Mouse (Mus musculus) CH12.LX (cell line): Measurements from ENCODE around the gene Arhgap6. TPM values are rescaled to one million over a fixed set of nuclear protein-coding genes. Genes with fewer than 3 reads are reported as not detected.
A peak's percentile ranks its signal among the peaks of the same experiment; 100 is the strongest.

Source experiments
- DNase-seq: peaks from one replicate; pipeline ENCODE4 v3.0.0-alpha.2; 2013; ENCODE audit errors: extremely low read depth
- H3K27ac ChIP-seq: 2 replicates; pipeline ENCODE4 v1.5.1; 2012; ENCODE audit warnings: low read depth, mild to moderate bottlenecking, control low read depth, moderate library complexity; ENCODE audit not compliant: insufficient read depth
- H3K27me3 ChIP-seq: replicated peaks from 2 replicates; pipeline ENCODE3; 2012; ENCODE audit warnings: inconsistent platforms
- H3K36me3 ChIP-seq, 2 experiments: replicated peaks in 1 of 2; 2 replicates each; pipeline versions ENCODE3 to v1.6.1; 2012; ENCODE audit warnings: inconsistent platforms in 1 of 2, low read length in 1 of 2, mild to moderate bottlenecking in 1 of 2, mixed read lengths in 1 of 2, moderate library complexity in 1 of 2; ENCODE audit not compliant: control insufficient read depth in 1 of 2, insufficient read depth in 1 of 2
- H3K4me1 ChIP-seq, 2 experiments: 2 replicates each; pipeline ENCODE4 v1.6.1; 2012; ENCODE audit warnings: inconsistent platforms in 1 of 2, moderate library complexity in 1 of 2; ENCODE audit not compliant: insufficient read depth in 2 of 2, control insufficient read depth in 1 of 2
- H3K4me2 ChIP-seq: 2 replicates; pipeline ENCODE4 v1.6.1; 2012; ENCODE audit warnings: low read depth, mild to moderate bottlenecking, control low read depth; ENCODE audit not compliant: poor library complexity, insufficient read depth, severe bottlenecking
- H3K4me3 ChIP-seq, 3 experiments: fragments of 150-350 bp in 1 of 3; sonication (generic) in 1 of 3; replicated peaks in 1 of 3; 2 replicates each; pipeline versions ENCODE3 to v1.5.1; 2011 to 2012; ENCODE audit warnings: low read depth in 2 of 3, low read length in 2 of 3, mild to moderate bottlenecking in 2 of 3, moderate library complexity in 2 of 3, control low read depth in 1 of 3, improper control_type of control experiment in 1 of 3, inconsistent platforms in 1 of 3, mixed read lengths in 1 of 3; ENCODE audit not compliant: poor library complexity in 1 of 3
- H3K79me2 ChIP-seq: replicated peaks from 2 replicates; pipeline ENCODE4 v1.6.1; 2012; ENCODE audit warnings: mild to moderate bottlenecking, moderate library complexity; ENCODE audit not compliant: control insufficient read depth, poor library complexity, insufficient read depth, severe bottlenecking; ENCODE audit errors: extremely low read depth
- H3K9ac ChIP-seq: 2 replicates; pipeline ENCODE4 v1.6.1; 2012; ENCODE audit warnings: low read depth, mild to moderate bottlenecking, control low read depth, moderate library complexity; ENCODE audit not compliant: insufficient read depth
- H3K9me3 ChIP-seq: replicated peaks from 2 replicates; pipeline ENCODE3; 2012; ENCODE audit warnings: low read length, inconsistent platforms, mixed read lengths
- POLR2A ChIP-seq: IDR thresholded peaks from 2 replicates; pipeline ENCODE4 v1.6.1; 2011; ENCODE audit warnings: low read depth, mild to moderate bottlenecking, improper control_type of control experiment, low read length
- ZNF384 ChIP-seq: IDR thresholded peaks from 2 replicates; pipeline ENCODE4 v1.6.1; 2012; ENCODE audit warnings: low read depth, low read length, improper control_type of control experiment, inconsistent platforms
- dilution Hi-C: fragments of 300-500 bp; cut with MboI; formaldehyde crosslinking; loops from 2 replicates; pipeline ENCODE4 v1.14.3; 2020; ENCODE audit warnings: low sequenced_read_pairs; ENCODE audit not compliant: extremely low pct_unique_long_range_greater_than_20kb, extremely low pct_ligation_motif_present
- in situ Hi-C: fragments of 300-500 bp; cut with MboI; formaldehyde crosslinking; loops from 3 replicates; pipeline ENCODE4 v1.14.3; 2019; ENCODE audit warnings: low sequenced_read_pairs, low pct_ligation_motif_present, low pct_unique_long_range_greater_than_20kb, mixed read lengths
- polyA plus RNA-seq: library from polyadenylated mRNA; unstranded; fragments of >175 nt; gene quantifications from 2 replicates; pipeline ENCODE4 v1.2.1, GENCODE M21; 2012; ENCODE audit warnings: low read depth; ENCODE audit not compliant: insufficient read length
- total RNA-seq, 2 experiments: library from RNA; depleted of rRNA; stranded (reverse); fragments of 300-350 nt in 1 of 2; fragments of >200 nt in 1 of 2; gene quantifications; 2 replicates each; pipeline ENCODE4 v1.2.3; 2012 to 2014

The Arhgap6 gene
- total and polyA plus RNA-seq, 3 experiments: 0.13 to 0.47 (median 0.46) TPM

DNA sequence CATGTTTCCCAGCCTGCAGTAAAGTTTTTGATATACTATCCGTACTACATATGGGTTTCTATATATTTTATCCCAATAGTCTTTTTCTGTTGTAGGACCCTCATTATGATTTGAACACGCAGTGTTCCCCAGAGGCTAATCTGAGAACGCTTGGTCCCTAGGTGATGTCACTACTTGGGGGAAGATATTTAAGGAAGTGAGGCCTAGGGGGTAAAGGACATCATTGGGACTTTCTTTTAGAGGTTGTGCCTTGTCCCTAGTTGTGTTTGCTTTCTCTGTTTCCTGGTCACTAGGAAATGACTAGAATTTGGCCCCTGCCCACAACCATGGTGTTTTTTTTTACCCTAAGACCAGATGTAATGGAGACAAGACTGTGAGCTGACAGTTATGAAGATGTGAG lies 543.3 kb downstream of the Arhgap6 start:
- no peak overlapping the region for H3K9ac ChIP-seq
- dilution Hi-C loops: no loop called here
- in situ Hi-C loops: no loop called here
- H3K4me2 ChIP-seq: no peak overlapping the region
- no peaks in the 10 kb centered on the region for H3K36me3 ChIP-seq
- no peak for DNase-seq
- no peaks in the 10 kb centered on the region for H3K27me3 ChIP-seq
- H3K4me3 ChIP-seq: no peak overlapping the region
- H3K9me3 ChIP-seq: no peaks in the 10 kb centered on the region
- no peak for TF ChIP-seq POLR2A
- peak; percentile 15; the same call in 1 of the 2 replicates for TF ChIP-seq ZNF384
- no peak overlapping the region for H3K27ac ChIP-seq
- H3K4me1 ChIP-seq: no peaks in the 10 kb centered on the region
- no peaks in the 10 kb centered on the region for H3K79me2 ChIP-seq

Other genes with a start within 250 kb of the Arhgap6 start
- not detected in 2 replicates for gene Frmpd4, start 217.9 kb upstream of the Arhgap6 start, total RNA-seq (2012; rRNA removed)
- gene Frmpd4, start 217.9 kb upstream of the Arhgap6 start, total RNA-seq (2014; rRNA removed): not detected in 2 replicates
- gene Frmpd4, start 217.9 kb upstream of the Arhgap6 start, polyA plus RNA-seq: not detected in 2 replicates
- gene Msl3, start 121.2 kb upstream of the Arhgap6 start, total RNA-seq (2012; rRNA removed): 27.6 and 32.4 TPM in 2 replicates
- gene Msl3, start 121.2 kb upstream of the Arhgap6 start, total RNA-seq (2014; rRNA removed): 79.9 and 84.5 TPM in 2 replicates
- 41.9 and 42.7 TPM in 2 replicates for gene Msl3, start 121.2 kb upstream of the Arhgap6 start, polyA plus RNA-seq